Mouse (Mus musculus): ENCODE measurements around the gene Actr3b.

Actr3b gene

DNA sequence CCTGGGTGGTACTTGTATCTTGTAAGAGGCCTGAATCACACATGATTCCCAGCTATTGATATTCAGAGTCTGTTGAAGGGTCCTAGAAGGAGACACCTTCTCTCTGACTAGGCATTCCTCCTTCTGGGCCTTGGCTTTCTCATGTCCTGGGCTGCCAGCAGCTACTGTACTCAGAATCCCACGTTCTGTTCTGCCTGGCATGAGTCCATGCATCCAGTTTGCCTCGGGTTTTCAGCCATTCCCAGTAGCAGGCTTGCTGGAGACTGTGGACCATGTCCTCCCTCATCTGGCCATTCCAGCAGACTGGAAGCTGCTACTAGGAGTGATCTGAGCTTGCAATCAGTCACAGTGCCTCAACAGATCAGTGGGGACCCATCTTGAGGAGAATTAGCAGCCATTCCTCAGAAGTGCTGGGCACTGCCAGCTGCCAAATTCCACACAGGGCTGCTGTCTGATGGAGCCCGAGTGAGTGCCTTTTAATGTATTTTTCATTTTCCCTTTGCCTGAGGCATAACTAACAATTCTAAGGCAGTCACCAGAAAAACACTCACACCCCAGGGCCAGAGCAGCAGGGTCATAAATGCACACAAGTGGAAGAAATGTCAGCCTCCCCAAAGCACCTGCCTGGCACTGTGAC, 130.1 kb downstream of the Actr3b start:
- no peak for DNase-seq (ENCODE audit: low spot score)

DNA sequence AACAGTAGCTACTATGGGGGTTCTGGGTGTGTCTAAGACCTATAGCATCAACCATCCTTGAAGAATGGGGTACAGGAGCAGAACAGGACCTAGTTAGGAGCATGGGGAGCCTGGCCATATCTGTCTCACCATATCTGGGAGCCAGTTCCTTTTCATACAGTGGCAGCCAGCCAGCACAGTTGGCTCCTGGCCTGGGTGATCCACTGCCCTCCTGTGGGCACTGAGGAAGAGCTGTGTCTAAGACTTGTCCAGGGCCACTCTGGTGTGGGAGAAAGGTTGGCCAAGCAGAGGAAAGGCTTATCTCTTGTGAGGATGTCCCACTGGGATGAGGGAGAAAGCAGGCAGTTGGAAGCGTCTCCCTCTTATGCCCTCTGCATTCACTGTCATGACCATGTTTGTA, 131.5 kb downstream of the Actr3b start:
- no peak for DNase-seq (ENCODE audit: low spot score)

Data from c-Kit-positive CD71-positive TER-119-positive erythroid progenitor cells, embryonic 14.5 days (primary cell).